Mouse (Mus musculus) MEL (cell line): ENCODE results near the gene Gpr15. TPM values are rescaled to one million over a fixed set of nuclear protein-coding genes. Genes with fewer than 3 reads are reported as not detected.

Experiments
- DNase-seq: peaks from one replicate; pipeline ENCODE4 v3.0.0; 2011; ENCODE audit warnings: low read depth, low spot score
- H3K27ac ChIP-seq: 2 replicates; pipeline ENCODE4 v1.5.1; 2012; ENCODE audit warnings: low read depth, mild to moderate bottlenecking, control low read depth, low read length, moderate library complexity; ENCODE audit not compliant: control insufficient read depth
- H3K27me3 ChIP-seq, 2 experiments: fragments of 150-350 bp in 1 of 2; sonication (generic) in 1 of 2; 2 replicates each; pipeline ENCODE4 v1.6.1; 2012; ENCODE audit warnings: low read length in 2 of 2, mild to moderate bottlenecking in 2 of 2, improper control_type of control experiment in 1 of 2, moderate library complexity in 1 of 2; ENCODE audit not compliant: insufficient read depth in 2 of 2, control insufficient read depth in 1 of 2
- H3K36me3 ChIP-seq, 2 experiments: 2 replicates each; pipeline ENCODE4 v1.6.1; 2012 to 2014; ENCODE audit warnings: low read length in 2 of 2, improper control_type of control experiment in 1 of 2, inconsistent platforms in 1 of 2, mild to moderate bottlenecking in 1 of 2; ENCODE audit not compliant: insufficient read depth in 2 of 2, control insufficient read depth in 1 of 2
- H3K4me1 ChIP-seq, 2 experiments: fragments of 150-350 bp in 1 of 2; sonication (generic) in 1 of 2; 2 replicates each; pipeline ENCODE4 v1.6.1; 2012; ENCODE audit warnings: low read length in 2 of 2, improper control_type of control experiment in 1 of 2, mild to moderate bottlenecking in 1 of 2; ENCODE audit not compliant: insufficient read depth in 2 of 2, control insufficient read depth in 1 of 2
- H3K4me3 ChIP-seq, 2 experiments: fragments of 150-350 bp in 1 of 2; sonication (generic) in 1 of 2; 2 replicates each; pipeline ENCODE4 v1.5.1; 2012; ENCODE audit warnings: low read depth in 2 of 2, low read length in 2 of 2, mild to moderate bottlenecking in 2 of 2, moderate library complexity in 2 of 2, control low read depth in 1 of 2, improper control_type of control experiment in 1 of 2; ENCODE audit not compliant: control insufficient read depth in 1 of 2, insufficient read depth in 1 of 2
- H3K79me2 ChIP-seq: 2 replicates; pipeline ENCODE4 v1.6.1; 2012; ENCODE audit warnings: mild to moderate bottlenecking, low read length, moderate library complexity; ENCODE audit not compliant: control insufficient read depth, poor library complexity, insufficient read depth
- H3K9ac ChIP-seq: 2 replicates; pipeline ENCODE4 v1.6.1; 2012; ENCODE audit warnings: low read depth, mild to moderate bottlenecking, control low read depth, low read length, moderate library complexity; ENCODE audit not compliant: control insufficient read depth, poor library complexity, severe bottlenecking
- H3K9me3 ChIP-seq: fragments of 150-350 bp; sonication (generic); replicated peaks from 2 replicates; pipeline ENCODE4 v1.6.1; 2012; ENCODE audit warnings: mild to moderate bottlenecking, low read length, improper control_type of control experiment, moderate library complexity; ENCODE audit not compliant: insufficient read depth
- BHLHE40 ChIP-seq: IDR thresholded peaks from 2 replicates; pipeline ENCODE4 v1.6.1; 2012; ENCODE audit warnings: low read depth, mild to moderate bottlenecking, inconsistent platforms, low read length, improper control_type of control experiment, borderline replicate concordance
- CHD2 ChIP-seq: IDR thresholded peaks from 2 replicates; pipeline ENCODE4 v1.6.1; 2011; ENCODE audit warnings: low read length, improper control_type of control experiment
- E2F4 ChIP-seq: IDR thresholded peaks from 2 replicates; pipeline ENCODE4 v1.6.1; 2011; ENCODE audit warnings: low read depth, low read length, improper control_type of control experiment, borderline replicate concordance
- EP300 ChIP-seq, 2 experiments: IDR thresholded peaks; 2 replicates each; pipeline ENCODE4 v1.6.1; 2011; ENCODE audit warnings: improper control_type of control experiment in 2 of 2, low read length in 2 of 2, low read depth in 1 of 2, mild to moderate bottlenecking in 1 of 2
- ETS1 ChIP-seq: IDR thresholded peaks from 2 replicates; pipeline ENCODE4 v1.6.1; 2012; ENCODE audit warnings: low read depth, mild to moderate bottlenecking, inconsistent platforms, low read length, improper control_type of control experiment, moderate library complexity
- GABPA ChIP-seq: IDR thresholded peaks from 2 replicates; pipeline ENCODE4 v1.6.1; 2012; ENCODE audit warnings: low read depth, mild to moderate bottlenecking, inconsistent platforms, low read length, improper control_type of control experiment, moderate library complexity
- KAT2A ChIP-seq: conservative IDR thresholded peaks from 2 replicates; pipeline ENCODE4 v1.6.1; 2012; ENCODE audit warnings: low read depth, low read length, improper control_type of control experiment, inconsistent platforms
- MAX ChIP-seq: IDR thresholded peaks from 2 replicates; pipeline ENCODE4 v1.6.1; 2011; ENCODE audit warnings: low read length, improper control_type of control experiment
- MAZ ChIP-seq: IDR thresholded peaks from 2 replicates; pipeline ENCODE4 v1.6.1; 2012; ENCODE audit warnings: low read depth, mild to moderate bottlenecking, inconsistent platforms, low read length, improper control_type of control experiment
- MEF2A ChIP-seq: IDR thresholded peaks from 2 replicates; pipeline ENCODE4 v1.6.1; 2014; ENCODE audit warnings: low read depth, mild to moderate bottlenecking, inconsistent platforms, low read length, improper control_type of control experiment; ENCODE audit not compliant: poor library complexity, insufficient replicate concordance, severe bottlenecking; ENCODE audit errors: extremely low read depth
- MXI1 ChIP-seq: IDR thresholded peaks from 2 replicates; pipeline ENCODE4 v1.6.1; 2011; ENCODE audit warnings: mild to moderate bottlenecking, low read depth, low read length, improper control_type of control experiment
- MYC ChIP-seq: IDR thresholded peaks from 2 replicates; pipeline ENCODE4 v1.6.1; 2011; ENCODE audit warnings: low read depth, mild to moderate bottlenecking, low read length, improper control_type of control experiment, moderate library complexity
- POLR2A ChIP-seq, 2 experiments: IDR thresholded peaks; 2 replicates each; pipeline ENCODE4 v1.6.1; 2011 to 2012; ENCODE audit warnings: low read length in 2 of 2, mild to moderate bottlenecking in 2 of 2, control low read depth in 1 of 2, improper control_type of control experiment in 1 of 2, low read depth in 1 of 2, moderate library complexity in 1 of 2; ENCODE audit not compliant: control insufficient read depth in 1 of 2, insufficient read depth in 1 of 2, poor library complexity in 1 of 2
- POLR2AphosphoS2 ChIP-seq: IDR thresholded peaks from 2 replicates; pipeline ENCODE4 v1.6.1; 2011; ENCODE audit warnings: low read length, improper control_type of control experiment
- POLR2AphosphoS5 ChIP-seq: IDR thresholded peaks from 2 replicates; pipeline ENCODE4 v1.6.1; 2012; ENCODE audit warnings: low read depth, borderline replicate concordance, mild to moderate bottlenecking, inconsistent platforms, low read length, moderate library complexity, mixed read lengths
- RAD21 ChIP-seq: IDR thresholded peaks from 2 replicates; pipeline ENCODE4 v1.6.1; 2011; ENCODE audit warnings: mild to moderate bottlenecking, low read depth, low read length, improper control_type of control experiment
- SIN3A ChIP-seq: IDR thresholded peaks from 2 replicates; pipeline ENCODE4 v1.6.1; 2012; ENCODE audit warnings: low read length, improper control_type of control experiment, inconsistent platforms
- ZC3H11A ChIP-seq: IDR thresholded peaks from 2 replicates; pipeline ENCODE4 v1.6.1; 2012; ENCODE audit warnings: low read depth, mild to moderate bottlenecking, inconsistent platforms, low read length, improper control_type of control experiment
- ZMIZ1 ChIP-seq: IDR thresholded peaks from 2 replicates; pipeline ENCODE4 v1.6.1; 2012; ENCODE audit warnings: low read depth, mild to moderate bottlenecking, inconsistent platforms, low read length, improper control_type of control experiment, moderate library complexity
- ZNF384 ChIP-seq: IDR thresholded peaks from 2 replicates; pipeline ENCODE4 v1.6.1; 2012; ENCODE audit warnings: low read depth, mild to moderate bottlenecking, inconsistent platforms, low read length, improper control_type of control experiment
- polyA plus RNA-seq, 2 experiments: library from polyadenylated mRNA; stranded (reverse) in 1 of 2; unstranded in 1 of 2; fragments of >175 nt in 1 of 2; fragments of >200 nt in 1 of 2; gene quantifications; 2 replicates each; pipeline versions ENCODE4 v1.2.1 to v1.2.4; 2012; ENCODE audit warnings: low replicate concordance in 2 of 2, low read depth in 1 of 2; ENCODE audit not compliant: insufficient read length in 2 of 2, insufficient read depth in 1 of 2, missing spikeins in 1 of 2
- total RNA-seq: library from RNA; depleted of rRNA; stranded (reverse); fragments of 300-350 nt; gene quantifications from 2 replicates; pipeline ENCODE4 v1.2.3, GENCODE M21; 2012

Gene Gpr15
- total and polyA plus RNA-seq, 3 experiments = not detected

- no peaks in the 10 kb centered on the region for H3K79me2 ChIP-seq
- TF ChIP-seq MXI1 (no peak), ZNF384 (peak; percentile 52)
- DNase-seq = no peak
Observed at GRCm38 (mm10) chr16:58683911-58684310, 35.0 kb downstream of the Gpr15 start.

DNA sequence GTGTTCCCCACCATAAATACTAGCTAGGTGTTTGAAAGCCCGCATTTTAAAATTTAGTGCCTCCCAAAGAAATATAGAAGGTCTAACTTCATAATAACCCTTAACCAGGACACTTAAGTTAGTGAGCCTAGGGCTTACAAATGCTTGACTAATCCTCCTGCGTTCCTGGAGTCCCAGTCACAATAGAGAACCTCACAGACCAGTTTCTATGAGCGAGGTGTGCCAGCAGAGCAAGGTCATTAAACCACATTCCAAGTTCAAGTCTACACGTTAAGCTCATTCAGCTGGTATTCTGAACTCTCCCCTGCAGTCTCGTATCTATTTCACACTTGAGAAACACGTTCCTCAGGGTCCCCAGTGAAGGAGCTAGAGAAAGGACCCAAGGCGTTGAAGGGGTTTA is 36.0 kb downstream of the Gpr15 start:
- DNase-seq = no peak
- H3K9ac ChIP-seq = no peak overlapping the region
- H3K4me3 ChIP-seq = no peak overlapping the region
- no peaks in the 10 kb centered on the region for H3K27me3 ChIP-seq
- H3K36me3 ChIP-seq = peaks cover 8 to 25% of the 10 kb centered on the region in 2 experiments
- TF ChIP-seq ZC3H11A (no peak), E2F4 (no peak), RAD21 (no peak), EP300 (IDR thresholded peaks at IDR 0.05; ENCODE audit: low read depth in 1 of 2, low read length in 2 of 2) (no peak), MEF2A (no peak), ZMIZ1 (no peak), CHD2 (no peak), MXI1 (no peak), SIN3A (no peak), ETS1 (no peak), MAZ (no peak)
- H3K27ac ChIP-seq = no peak overlapping the region
- H3K4me1 ChIP-seq = peaks cover 0 to 4% of the 10 kb centered on the region in 2 experiments; a peak in 2 of 4 replicates
- H3K9me3 ChIP-seq = no peaks in the 10 kb centered on the region
- no peaks in the 10 kb centered on the region for H3K79me2 ChIP-seq

More at GRCm38 (mm10) chr16:58683911-58684310, 35.0 kb downstream of the Gpr15 start:
- Histone ChIP-seq H3K9me3 (no peaks in the 10 kb centered on the region), H3K27me3 (no peaks in the 10 kb centered on the region), H3K4me1 (peaks cover 0 to 4% of the 10 kb centered on the region in 2 experiments; a peak in 2 of 4 replicates), H3K9ac (no peak overlapping the region), H3K36me3 (peaks cover 8 to 17% of the 10 kb centered on the region in 2 experiments), H3K4me3 (no peak overlapping the region), H3K27ac (no peak overlapping the region)

DNA sequence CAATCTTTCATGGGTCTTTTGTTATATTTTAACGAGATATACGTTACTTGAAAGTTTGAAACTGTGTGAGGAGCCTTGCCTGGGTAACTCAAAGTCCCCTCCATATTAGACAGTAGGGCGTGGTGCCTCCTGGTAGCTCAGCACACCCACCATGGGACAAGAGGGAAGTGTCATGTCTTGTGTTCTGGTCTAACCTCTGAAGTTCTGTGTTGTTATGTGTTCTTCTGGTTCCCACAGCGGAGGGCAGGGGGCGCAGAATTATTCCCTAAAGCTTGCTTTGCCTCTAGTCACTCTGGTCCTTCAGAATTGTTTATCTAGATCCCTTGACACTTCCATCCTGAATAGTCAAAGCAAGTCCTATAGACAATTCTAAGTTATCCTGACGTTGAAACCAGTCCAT is 36.8 kb downstream of the Gpr15 start:
- Histone ChIP-seq H3K9ac (no peak overlapping the region), H3K36me3 (peaks cover 8 to 33% of the 10 kb centered on the region in 2 experiments), H3K4me3 (no peak overlapping the region)
- no peak for TF ChIP-seq MAX
- no peak for TF ChIP-seq BHLHE40
- no peak for TF ChIP-seq GABPA
- TF ChIP-seq POLR2A (IDR thresholded peaks at IDR 0.05; ENCODE audit: control insufficient read depth in 1 of 2, insufficient read depth in 1 of 2, low read depth in 1 of 2, low read length in 2 of 2, poor library complexity in 1 of 2) = no peak; a peak in 1 of 4 replicates
- no peak for TF ChIP-seq ZNF384
- TF ChIP-seq MYC = no peak
- TF ChIP-seq KAT2A = no peak
- no peak for TF ChIP-seq MEF2A
- TF ChIP-seq POLR2AphosphoS5 = no peak
- TF ChIP-seq POLR2AphosphoS2 = no peak
- TF ChIP-seq, all 39 proteins: peak for 0
- Histone ChIP-seq H3K27me3 (no peaks in the 10 kb centered on the region), H3K4me1 (peaks cover 0 to 4% of the 10 kb centered on the region in 2 experiments; a peak in 2 of 4 replicates), H3K27ac (no peak overlapping the region), H3K79me2 (no peaks in the 10 kb centered on the region), H3K9me3 (no peaks in the 10 kb centered on the region)
- DNase-seq = no peak
